Mouse (Mus musculus): ENCODE measurements around the gene AW822073. TPM values are rescaled to one million over a fixed set of nuclear protein-coding genes. Genes with fewer than 3 reads are reported as not detected.
"Not testable (repeated sequence)": the region's sequence is repeated elsewhere in the genome, so short reads cannot be mapped to it uniquely, and the experiment has no call there.

The AW822073 gene
- not detected for total RNA-seq (2021)
- long read RNA-seq, experiment 1 = 0 reads
- long read RNA-seq, experiment 2 = 0 reads

DNA sequence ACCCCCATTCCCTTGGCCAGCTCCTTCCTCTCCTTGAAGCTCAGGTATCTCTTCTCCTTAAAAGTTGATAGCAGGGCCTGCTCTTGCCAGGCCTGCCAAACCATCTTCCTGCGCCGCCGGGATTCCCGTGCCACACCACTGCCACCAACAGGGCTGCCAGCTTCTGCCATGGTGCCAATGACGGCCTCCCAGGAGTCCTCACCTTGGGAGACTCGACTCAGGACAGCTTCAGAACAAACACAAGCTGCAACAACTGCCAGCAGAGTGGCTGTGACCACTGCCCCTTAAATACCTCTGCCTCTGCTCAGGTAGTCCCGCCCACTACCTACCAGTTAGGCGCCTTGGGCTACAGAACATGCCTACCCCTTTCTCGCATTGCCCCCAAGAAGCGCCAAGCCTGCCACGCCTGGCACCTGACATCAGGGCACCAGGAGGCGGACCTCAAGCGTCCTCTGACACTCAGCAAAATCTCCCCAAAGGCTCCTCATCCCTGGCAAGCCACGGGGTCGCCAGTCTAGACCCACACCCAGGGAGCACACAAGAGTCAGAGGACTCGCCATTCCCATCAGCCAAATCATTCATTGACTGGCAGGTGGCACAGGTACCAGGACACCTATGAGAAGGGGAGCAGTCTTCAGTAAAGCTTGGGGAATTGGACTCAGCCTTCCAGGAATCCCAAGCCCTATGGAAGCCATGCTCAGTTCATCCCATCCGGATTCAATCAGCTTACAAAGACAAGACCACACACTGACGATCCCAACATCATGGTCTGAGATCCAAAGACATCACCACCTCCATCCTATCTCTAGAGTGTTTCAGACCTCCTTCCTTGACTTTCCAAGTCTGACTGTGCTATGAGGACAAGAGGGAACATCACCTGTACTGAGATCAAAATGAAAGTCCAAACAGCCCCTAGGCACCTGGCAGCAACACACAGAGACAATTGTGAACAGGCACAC, at the start of gene AW822073:
Gene AW822073 (minus strand): TSS at position 104 of the 959 bp plus-strand sequence.
- DNase-seq (ENCODE audit: low spot score in 2 of 2) = peak in 1 of 2 experiments; percentile 42

DNA sequence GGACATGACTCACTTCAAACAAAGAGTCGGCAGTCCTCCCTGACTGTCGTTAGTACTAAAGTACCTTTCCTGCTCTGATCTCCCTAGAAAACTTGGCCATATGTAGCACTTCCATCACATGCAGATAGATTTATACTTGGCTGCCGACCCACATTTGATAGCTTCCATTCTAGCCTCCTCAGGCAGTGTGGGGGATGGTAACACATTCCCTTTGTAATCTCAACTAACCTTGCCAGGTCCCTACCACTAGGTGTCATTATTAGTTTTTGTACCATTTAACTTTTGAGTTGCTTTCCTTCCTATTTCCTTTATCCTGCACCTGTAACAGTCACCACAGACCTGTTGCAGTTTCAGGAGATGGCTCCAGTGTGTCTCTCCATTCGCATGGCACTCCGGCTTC, 33.7 kb upstream of the AW822073 start:
- DNase-seq (ENCODE audit: low spot score in 2 of 2) = no peak

DNA sequence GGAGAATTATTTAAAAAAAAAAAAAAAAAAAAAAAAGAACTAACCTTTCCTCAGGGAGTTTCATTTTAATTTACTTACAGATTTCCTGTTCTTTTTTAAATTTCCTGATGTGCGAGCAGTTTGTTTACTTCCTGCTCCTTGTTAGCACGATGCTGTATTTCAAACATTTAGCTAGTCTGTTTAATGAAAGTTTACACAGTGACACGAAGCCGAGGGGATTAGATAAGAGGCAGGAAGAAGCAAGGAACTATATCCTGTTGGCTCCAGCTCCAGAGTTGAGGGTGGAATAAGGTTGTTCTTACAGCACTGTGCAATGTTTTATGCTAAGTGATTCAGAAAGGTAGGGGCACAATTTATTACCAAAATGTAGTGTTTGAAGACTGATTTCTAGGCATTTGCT, 31.2 kb upstream of the AW822073 start:
- DNase-seq (ENCODE audit: low spot score in 2 of 2) = no peak

DNA sequence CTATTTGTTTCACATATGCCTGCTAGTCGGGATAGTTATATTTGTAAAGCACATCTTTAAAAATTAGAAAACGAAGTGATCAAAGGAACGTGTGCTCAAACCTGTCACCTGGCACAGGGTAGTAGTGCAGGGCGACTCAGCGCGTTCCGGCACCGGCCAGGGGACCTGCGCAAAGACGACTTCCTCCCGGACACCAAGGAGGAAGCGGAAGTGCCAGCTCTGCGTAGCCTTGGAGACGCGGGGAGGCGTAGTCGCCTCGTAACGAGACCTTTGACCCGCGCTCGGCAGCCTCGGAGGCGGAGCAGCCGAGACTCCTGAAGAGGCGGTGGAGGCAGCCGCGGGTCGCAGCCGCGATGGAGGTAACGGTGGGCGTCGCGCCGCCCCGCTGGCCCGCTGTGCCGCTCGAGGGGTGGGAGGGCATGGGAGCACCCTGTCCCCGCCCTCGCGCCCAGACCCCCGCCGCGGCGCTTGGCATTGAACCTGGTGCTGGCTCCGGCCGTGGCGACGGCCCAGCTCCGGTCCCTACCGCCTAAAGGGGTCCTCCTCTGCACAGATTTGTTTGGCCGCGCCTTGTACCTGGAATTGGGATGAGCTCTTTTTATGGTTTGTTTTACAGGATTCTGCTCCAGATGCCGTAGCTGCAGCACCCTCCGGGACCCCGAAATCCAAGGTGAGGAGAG, 30.6 kb upstream of the AW822073 start, which contains the start of gene Gcc2:
Gene Gcc2 (plus strand): TSS at position 285 of the 680 bp plus-strand sequence.
- DNase-seq (ENCODE audit: low spot score in 2 of 2) = peak; percentile 93

DNA sequence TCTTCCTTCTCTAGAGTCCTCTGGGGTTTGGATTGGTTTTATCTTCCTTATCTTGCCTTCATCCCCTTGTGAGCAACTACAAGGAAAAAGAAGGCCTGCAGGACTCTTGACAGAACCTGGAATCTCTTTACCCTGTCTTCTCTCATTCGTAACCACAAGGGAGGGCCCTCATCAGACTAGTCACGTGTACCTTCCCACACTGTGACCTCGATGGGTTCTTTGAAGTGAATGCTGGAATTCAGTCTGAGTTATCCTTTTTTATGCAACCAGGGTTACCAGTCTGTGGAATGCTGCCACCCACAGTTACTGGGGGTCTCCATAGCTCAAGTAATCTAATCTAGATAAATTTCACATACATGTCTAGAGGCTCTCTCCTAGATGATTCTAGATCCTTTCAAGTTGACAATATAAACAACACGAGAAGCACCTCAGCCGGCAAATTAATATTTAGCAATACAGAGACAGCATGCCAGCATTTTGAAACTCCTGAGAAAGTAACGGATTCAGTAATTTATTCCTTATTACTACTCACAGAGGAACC, 30.0 kb upstream of the AW822073 start:
- no peak for DNase-seq (ENCODE audit: low spot score in 2 of 2)

DNA sequence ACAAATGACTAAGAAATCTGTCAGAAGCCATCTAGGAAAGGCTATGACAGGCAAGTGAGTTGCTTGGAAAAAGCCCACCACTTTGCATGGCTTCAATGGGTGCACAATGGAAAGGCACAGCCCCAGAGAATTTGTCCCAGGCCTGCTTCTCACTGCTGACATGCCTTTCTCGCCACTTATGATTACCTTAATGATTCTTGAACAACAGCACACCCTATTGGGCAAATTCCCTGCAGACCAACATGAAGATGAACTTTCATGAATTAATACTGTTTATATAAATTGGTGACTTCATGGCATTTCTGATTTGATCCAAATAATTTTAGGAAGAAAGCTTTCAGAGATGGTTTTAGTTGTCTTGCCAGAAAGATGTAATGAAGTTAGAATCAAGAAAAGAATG, 24.8 kb upstream of the AW822073 start:
- DNase-seq (ENCODE audit: low spot score in 2 of 2) = no peak

DNA sequence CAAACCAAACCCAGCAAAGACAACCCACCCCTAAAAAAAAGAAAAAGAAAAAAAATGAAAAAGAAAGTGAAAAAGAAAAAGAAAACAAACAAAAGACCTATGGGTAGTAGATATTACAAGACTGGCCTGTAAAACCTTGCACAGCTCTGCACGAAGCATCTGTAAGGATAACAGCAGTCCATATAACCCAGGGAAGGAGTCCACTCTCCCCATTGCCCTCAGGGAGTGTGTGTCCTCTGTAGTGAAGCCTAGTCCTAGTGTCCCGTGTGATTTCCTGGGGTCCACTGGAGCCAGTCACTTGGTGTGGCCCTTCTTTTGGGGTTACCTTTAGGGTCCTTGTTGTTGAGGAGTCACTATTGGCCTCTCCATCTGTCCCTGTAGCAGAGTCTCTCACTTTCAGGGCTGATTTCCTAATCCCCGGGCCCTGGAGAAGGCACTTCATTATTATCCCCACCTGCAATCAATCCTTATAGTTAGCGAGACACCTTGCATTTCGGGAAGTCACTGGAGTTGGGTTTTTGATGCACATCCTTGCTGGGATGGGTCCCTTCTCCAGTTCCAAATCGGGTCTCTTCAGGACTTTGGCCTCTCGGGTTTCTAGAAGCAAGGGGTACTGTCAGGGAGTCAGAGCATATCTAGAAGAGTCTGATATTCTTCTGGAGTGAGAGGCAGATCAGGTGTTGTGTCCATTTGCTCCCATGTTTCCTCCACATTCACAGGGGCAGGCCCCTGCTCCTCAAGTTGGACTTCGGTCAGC, 14.4 kb upstream of the AW822073 start:
- DNase-seq (ENCODE audit: low spot score in 2 of 2) = peak; percentile 51 to 61

DNA sequence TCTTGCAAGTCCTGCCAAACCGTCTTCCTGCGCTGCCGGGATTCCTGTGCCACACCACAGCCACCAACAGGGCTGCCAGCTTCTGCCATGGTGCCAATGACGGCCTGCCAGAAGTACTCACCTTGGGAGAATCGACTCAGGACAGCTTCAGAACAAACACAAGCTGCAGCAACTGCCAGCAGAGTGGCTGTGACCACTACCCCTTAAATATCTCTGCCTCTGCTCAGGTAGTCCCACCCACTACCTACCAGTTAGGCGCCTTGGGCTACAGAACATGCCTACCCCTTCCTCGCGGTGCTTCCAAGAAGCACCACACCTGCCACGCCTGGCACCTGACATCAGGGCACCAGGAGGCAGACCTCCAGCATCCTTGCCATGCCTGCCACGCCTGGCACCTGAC, 11.9 kb upstream of the AW822073 start, which contains the start of gene Gm4981:
Gene Gm4981 (minus strand): TSS at position 89 of the 400 bp plus-strand sequence.
- no peak for DNase-seq (ENCODE audit: low spot score in 2 of 2)

DNA sequence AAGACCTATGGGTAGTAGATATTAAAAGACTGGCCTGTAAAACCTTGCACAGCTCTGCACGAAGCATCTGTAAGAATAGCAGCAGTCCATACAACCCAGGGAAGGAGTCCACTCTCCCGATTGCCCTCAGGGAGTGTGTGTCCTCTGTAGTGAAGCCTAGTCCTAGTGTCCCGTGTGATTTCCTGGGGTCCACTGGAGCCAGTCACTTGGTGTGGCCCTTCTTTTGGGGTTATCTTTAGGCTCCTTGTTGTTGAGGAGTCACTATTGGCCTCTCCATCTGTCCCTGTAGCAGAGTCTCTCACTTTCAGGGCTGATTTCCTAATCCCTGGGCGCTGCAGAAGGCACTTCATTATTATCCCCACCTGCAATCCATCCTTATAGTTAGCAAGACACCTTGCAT, 10.3 kb upstream of the AW822073 start:
- not testable (repeated sequence) for DNase-seq (ENCODE audit: low spot score in 2 of 2)

DNA sequence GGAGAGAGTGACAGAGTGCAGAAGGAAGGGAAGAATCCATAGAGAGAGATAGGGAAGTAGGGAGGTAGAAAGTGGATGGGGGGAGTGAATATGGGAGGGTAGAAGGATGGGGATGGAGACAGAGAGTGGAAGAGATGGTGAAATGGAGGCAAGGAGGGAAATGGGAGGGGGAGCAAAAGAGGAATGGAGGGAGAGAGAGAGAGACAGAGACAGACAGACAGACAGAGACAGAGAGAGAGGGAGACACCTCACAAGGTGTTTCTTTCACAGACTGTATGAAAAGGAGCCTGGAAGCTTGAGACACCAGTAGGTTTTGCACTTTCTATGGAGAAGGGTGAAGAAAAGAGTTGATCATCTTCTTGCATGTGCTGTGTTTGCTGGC, 9.0 kb upstream of the AW822073 start:
- DNase-seq (ENCODE audit: low spot score in 2 of 2) = not testable (repeated sequence)

DNA sequence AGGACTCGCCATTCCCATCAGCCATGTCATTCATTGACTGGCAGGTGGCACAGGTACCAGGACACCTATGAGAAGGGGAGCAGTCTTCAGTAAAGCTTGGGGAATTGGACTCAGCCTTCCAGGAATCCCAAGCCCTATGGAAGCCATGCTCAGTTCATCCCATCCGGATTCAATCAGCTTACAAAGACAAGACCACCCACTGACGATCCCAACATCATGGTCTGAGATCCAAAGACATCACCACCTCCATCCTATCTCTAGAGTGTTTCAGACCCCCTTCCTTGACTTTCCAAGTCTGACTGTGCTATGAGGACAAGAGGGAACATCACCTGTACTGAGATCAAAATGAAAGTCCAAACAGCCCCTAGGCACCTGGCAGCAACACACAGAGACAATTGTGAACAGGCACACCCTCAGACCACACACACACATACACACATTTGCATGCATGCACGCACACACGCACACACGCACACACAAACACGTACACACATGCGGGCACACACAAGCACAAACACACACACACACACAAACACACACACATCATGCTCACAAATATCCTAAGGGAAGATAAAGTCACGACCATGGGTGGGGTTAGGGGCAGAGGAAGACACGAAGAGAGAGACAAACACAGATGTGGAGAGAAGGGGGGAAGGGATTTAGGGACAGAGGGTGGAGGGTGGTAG, 8.5 kb upstream of the AW822073 start:
- not testable (repeated sequence) for DNase-seq (ENCODE audit: low spot score in 2 of 2)

DNA sequence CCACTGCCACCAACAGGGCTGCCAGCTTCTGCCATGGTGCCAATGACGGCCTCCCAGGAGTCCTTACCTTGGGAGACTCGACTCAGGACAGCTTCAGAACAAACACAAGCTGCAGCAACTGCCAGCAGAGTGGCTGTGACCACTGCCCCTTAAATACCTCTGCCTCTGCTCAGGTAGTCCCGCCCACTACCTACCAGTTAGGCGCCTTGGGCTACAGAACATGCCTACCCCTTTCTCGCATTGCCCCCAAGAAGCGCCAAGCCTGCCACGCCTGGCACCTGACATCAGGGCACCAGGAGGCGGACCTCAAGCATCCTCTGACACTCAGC, 7.9 kb upstream of the AW822073 start, which contains the start of gene Duxf3:
Gene Duxf3 (minus strand): TSS at position 35 of the 329 bp plus-strand sequence.
- not testable (repeated sequence) for DNase-seq (ENCODE audit: low spot score in 2 of 2)

DNA sequence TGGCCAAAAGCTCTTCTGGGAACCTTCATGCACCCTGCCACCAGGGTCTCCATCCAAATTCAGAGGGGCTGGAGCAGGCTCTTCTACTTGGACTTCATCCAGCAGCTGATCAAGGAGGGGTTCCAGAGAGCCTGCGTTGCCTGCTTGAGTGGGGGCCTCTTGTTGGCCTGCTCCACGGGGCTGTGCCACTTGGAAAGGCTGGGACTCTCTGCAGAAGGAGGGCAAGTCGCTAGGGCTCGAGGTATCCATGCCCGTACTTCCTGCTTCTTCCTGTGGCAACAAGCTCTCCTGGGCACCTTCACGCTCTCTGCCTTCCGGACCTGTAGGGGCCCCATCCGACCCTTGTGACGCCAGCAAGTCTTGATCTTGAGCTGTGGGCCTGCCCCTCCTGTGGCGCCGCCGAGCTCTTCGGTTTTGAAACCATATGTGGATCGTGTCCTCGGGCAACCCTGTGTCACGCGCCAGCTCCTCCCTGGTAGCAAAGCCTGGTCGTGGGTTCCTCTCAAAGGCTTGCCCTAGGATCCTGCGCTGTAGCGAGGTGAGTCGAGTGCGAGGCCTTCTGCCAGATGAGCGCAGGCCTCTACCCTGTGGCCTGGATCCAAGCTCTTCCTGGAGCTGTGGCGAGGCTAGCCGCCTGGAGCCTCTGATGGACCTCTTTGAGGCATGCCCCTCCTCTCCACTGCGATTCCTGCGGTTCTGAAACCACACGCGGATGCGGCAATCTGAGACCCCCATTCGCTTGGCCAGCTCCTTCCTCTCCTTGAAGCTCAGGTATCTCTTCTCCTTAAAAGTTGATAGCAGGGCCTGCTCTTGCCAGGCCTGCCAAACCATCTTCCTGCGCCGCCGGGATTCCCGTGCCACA, 7.3 kb upstream of the AW822073 start:
- DNase-seq (ENCODE audit: low spot score in 2 of 2) = peak; percentile 71 to 73

DNA sequence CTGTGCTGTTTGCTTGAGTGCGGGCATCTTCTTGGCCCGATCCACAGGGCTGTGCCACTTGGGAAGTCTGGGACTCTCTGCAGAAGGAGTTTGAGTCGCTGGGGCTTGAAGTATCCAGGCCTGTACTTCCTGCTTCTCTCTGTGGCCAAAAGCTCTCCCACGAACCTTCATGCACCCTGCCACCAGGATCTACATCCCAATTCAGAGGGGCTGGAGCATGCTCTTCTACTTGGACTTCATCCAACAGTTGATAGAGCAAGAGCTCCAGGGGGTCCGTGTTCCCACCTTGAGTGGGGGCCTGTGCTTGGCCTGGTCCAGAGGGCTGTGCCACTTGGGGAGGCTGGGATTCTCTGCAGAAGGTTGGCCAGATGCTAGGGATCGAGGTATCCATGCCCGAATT, 6.4 kb upstream of the AW822073 start:
- not testable (repeated sequence) for DNase-seq (ENCODE audit: low spot score in 2 of 2)

DNA sequence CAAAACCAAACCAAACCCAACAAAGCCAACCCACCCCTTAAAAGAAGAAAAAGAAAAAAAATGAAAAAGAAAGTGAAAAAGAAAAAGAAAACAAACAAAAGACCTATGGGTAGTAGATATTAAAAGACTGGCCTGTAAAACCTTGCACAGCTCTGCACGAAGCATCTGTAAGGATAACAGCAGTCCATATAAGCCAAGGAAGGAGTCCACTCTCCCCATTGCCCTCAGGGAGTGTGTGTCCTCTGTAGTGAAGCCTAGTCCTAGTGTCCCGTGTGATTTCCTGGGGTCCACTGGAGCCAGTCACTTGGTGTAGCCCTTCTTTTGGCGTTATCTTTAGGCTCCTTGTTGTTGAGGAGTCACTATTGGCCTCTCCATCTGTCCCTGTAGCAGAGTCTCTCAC, 5.3 kb upstream of the AW822073 start:
- not testable (repeated sequence) for DNase-seq (ENCODE audit: low spot score in 2 of 2)

DNA sequence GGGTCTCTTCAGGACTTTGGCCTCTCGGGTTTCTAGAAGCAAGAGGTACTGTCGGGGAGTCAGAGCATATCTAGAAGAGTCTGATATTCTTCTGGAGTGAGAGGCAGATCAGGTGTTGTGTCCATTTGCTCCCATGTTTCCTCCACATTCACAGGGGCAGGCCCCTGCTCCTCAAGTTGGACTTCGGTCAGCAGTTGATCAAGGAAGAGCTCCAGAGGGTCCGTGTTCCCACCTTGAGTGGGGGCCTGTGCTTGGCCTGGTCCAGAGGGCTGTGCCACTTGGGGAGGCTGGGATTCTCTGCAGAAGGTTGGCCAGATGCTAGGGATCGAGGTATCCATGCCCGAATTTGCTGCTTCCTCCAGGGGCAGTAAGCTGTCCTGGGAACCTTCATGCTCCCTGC, 3.1 kb upstream of the AW822073 start:
- DNase-seq (ENCODE audit: low spot score in 2 of 2) = not testable (repeated sequence)

DNA sequence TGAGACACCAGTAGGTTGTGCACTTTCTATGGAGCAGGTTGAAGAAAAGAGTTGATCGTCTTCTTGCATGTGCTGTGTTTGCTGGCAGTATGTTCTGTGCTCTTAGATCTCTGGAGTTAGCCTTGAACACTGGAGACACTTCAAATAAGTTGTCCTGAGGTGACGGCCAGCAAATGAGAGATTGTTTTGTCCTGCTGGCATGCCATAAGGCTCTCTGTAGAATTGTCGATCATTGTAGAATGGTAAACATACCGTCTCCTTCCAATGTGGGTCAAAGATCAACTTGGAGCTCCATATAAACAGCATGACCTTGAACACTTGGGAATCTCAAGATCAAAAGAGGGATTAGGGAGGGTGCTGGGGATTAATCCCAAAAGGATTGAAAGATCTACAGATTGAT, 1.6 kb upstream of the AW822073 start:
- not testable (repeated sequence) for DNase-seq (ENCODE audit: low spot score in 2 of 2)

DNA sequence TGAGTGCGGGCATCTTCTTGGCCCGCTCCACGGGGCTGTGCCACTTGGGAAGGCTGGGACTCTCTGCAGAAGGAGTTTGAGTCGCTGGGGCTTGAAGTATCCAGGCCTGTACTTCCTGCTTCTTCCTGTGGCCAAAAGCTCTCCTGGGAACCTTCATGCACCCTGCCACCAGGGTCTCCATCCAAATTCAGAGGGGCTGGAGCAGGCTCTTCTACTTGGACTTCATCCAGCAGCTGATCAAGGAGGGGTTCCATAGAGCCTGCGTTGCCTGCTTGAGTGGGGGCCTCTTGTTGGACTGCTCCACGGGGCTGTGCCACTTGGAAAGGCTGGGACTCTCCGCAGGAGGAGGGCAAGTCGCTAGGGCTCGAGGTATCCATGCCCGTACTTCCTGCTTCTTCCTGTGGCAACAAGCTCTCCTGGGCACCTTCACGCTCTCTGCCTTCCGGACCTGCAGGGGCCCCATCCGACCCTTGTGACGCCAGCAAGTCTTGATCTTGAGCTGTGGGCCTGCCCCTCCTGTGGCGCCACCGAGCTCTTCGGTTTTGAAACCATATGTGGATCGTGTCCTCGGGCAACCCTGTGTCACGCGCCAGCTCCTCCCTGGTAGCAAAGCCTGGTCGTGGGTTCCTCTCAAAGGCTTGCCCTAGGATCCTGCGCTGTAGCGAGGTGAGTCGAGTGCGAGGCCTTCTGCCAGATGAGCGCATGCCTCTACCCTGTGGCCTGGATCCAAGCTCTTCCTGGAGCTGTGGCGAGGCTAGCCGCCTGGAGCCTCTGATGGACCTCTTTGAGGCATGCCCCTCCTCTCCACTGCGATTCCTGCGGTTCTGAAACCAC, 541 bp downstream of the AW822073 start:
- peak; percentile 70 to 71 for DNase-seq (ENCODE audit: low spot score in 2 of 2)

Data from left cerebral cortex, adult 18-20 months (tissue).